Mouse (Mus musculus): ENCODE data around the gene Cmss1. TPM values are rescaled to one million over a fixed set of nuclear protein-coding genes. Genes with fewer than 3 reads are reported as not detected.
A peak's percentile ranks its signal among the peaks of the same experiment; 100 is the strongest.

The Cmss1 gene
- polyA plus RNA-seq, 3 experiments from 2014 or later: 22.9 to 39.5 (median 34.8) TPM

DNA sequence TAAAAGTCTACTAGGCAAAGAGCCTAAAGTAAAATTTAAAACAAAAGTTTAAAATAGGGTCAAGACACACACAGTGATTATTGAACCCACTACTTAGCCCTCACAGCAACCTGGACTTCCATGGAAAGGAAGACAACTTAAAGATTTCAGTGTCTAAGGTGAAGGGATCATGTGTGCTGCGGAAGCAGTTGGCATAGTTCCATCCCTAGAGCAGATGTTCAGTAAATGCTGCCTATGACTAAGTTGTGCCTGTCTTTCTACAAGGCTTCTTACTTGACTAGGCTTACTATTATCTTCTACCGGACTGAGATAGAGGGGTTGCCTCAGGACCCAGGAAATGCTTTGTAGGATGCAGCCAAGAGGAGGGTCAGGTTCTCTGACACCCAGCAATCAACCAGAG is 50.4 kb downstream of the Cmss1 start:
- ATAC-seq: peak; percentile 14

DNA sequence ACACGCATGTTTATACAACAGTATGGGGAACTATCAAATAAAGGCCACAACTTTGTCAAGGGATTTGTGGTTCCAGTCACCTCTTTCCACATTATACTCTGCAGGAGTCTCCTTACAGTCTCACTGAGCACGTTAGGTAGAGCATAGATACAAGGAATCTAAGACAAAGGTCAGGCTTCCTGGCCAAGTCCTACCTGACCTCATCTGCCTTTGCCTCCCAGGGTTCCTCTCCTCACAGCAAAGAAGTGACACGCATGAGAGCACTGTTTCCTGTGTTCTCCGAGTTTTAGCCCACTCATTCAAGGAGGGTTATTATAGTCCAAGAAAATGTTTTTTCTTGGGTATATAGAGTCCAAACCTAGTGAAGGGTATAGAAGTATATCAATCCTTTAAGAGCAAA is 51.0 kb downstream of the Cmss1 start:
- peak; percentile 26 for ATAC-seq

DNA sequence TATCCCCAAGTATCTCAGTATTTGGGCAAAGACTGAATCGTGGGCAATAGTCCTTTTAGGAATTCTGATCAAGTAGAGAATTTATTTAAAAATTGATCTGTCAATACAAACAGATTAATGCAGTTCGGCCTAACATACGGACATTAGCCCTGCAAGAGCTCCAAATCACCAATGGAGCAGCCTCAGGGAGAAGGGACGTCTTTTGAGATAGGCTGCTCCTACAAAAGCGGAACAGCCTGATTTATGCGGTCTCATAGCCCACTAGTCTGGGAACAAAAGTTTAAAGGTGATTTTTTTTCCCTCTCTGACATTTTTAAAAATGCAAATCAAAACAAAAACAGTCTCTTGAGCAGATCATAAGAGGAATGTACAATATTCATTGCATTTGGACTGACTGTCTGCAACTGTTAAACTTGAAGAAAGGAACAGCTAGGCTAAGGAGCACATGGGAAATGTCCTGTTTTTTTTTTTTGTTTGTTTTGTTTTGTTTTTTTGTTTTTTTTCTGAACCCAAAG is 51.7 kb downstream of the Cmss1 start:
- ATAC-seq: no peak

DNA sequence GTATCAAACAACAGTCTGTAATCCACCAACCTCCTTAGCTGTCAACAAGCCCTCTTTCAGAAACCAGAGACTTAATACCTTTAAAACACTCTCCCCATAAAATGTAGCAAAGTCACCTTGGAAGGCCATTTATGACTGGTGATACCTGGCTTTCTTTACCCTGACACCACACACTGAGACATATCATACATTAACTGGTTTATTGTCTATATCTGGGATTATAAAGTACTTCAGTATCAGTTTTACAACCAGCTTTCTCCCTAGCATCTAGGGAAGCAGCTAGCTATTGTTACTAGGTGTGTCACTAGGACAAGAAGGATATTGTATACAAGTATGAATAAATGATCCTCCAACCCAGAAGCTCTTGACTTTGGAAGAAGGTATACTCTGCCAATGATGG is 53.4 kb downstream of the Cmss1 start:
- ATAC-seq: no peak

DNA sequence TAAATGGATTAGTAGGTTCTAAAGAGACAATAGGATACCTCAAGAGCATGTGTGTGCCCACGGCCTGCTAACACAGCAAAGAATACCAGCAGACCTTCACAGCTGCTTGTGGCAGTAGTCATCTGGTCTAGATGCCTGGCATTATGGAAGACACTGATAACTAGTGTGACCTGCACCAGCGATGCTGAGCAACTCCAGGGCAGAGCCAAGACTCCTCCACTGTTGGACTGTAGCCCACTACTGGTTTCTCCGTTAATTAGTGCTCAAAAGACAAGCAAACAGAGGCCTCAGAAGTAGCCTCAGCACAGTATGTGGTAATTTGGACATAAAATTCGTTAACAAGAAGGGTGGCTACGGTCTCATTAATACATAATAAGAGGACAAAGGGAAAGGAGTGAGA is 54.0 kb downstream of the Cmss1 start:
- ATAC-seq: no peak

DNA sequence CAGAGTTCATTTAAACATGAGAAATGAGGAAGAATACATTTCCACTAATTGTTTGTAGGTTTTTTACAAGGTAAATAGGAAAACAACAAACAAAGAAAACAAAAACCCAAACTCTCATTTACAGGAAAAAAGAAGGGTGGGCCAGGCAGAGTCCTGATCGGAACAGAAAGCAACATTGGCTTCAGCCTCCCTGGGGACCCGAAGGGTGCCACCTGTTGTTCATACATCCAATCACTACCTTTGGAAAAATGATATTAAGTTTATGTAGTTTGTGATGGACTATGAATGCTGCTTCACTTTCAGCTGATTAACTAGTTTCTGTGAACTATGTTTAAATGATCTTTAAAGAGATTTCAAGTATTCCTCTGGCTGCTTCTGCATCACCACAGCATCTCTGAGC is 55.0 kb downstream of the Cmss1 start:
- no peak for ATAC-seq

DNA sequence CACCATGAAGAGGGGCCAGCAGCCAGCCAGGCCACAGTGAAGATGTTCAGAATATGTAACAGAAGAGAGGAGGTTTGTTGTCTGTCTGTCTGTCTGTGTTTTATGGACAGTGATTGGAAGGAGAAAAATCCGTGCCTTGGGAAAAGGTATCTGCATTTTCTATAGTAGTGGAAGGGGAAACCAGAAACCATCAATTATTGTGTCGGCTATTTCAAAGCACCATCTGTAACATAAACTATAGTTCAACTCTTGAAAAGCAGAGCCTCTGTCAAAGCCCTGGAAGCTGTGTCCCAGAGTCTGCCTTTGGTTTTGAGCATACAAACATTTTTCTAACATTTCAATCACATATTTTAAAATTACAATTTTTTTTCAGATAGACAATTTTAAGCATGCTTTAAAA is 55.8 kb downstream of the Cmss1 start:
- no peak for ATAC-seq

DNA sequence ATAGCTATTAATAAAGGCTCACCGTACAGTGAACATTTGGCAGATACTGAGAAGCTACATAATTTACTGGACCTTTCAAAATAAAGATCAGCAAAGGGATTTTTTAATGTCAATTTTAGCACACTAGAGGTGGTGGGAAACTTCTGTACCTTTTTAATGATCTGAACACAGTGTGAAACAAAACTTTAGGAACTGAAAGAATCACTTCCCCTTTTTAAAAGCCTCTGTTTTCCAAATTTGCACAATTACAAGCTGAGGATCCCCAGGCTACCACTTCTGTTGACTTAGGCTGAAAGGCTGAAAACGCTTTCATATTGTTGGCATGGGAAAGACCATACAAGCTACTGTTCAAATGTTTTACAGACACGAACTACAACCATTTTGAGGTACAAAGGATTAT is 56.6 kb downstream of the Cmss1 start:
- ATAC-seq: no peak

DNA sequence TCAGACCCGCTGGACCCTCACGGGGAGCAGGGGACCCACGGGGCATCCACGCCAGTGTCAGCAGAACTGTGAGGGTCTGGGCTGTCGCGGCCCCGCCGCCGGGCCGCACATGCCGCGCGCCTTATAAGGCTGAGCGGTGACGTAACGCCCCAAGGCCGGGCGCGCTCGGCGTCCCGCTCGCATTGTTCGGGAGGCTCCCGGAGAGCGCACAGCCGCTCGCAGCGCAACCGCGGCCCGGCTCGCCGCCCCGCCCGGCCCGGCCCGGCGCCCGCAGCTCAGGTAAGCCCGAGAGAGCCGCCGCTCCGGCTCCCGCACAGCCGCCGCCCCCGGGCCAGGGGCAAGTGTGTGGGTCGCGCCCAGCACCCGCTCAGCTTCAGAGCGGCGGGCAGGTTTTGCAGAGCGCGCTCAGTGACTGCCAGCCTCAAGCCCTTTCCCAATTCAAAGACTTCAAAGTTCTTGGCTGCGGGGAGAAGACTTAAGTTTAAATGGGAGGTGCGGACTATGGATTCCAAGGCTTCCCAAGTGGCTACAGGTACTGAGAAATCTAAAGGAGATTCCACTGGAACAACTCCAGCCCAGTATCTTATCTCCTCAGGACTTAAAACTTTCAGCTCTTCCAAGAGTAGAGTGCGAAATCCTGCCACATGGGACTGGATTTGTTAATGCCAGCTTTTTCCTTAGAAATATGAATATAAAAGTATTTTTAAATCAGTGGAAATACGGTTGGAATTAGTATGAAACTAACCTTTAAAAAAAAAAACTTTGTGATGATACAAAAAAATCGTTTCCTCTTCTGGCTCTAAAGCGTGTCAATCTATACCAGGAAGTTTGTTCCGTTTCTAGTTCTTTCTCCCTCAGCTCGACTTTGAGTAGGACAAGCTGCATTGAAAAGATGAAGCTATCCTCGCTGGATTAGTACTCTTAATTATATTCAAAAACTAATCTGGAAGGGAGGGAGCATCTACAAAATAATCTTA is 57.3 kb downstream of the Cmss1 start:
- ATAC-seq: peak; percentile 90

DNA sequence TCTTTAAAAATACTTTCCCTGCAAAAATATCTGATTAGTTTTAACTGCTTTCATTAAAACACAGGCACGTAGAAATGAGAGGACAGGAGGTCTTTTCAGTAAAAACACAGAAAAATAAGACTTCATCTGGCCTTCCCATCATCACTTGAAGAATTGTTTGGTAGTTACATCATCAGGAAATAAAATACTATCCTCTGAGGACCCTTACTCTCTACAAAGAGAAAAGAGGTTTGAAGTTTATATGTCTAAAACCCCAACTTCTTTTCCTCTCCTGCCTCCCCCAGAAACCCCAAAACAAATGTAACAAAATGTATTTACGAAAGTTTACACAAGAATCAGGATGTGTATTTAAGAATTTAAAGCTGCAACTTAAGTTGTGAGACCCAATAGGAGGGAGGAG is 58.1 kb downstream of the Cmss1 start:
- ATAC-seq: no peak

DNA sequence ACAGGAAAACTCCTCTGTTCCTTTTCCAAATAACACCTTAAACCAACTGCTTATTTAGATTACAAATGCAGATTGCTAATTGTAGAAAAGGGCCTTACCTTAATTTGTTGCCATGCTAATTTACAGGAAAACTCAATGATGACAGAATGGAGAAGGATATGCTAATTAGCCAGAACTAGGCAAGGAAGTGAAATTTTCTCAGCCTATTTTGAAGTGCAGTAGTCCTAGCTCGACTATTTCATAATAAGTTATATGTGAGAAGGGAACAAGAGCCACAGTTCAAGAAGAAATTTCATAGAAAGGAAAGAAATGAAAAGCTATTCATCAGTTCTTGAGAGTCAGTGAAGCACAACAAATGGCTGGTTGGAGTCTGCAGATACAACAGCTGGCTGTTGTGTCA is 60.3 kb downstream of the Cmss1 start:
- no peak for ATAC-seq

DNA sequence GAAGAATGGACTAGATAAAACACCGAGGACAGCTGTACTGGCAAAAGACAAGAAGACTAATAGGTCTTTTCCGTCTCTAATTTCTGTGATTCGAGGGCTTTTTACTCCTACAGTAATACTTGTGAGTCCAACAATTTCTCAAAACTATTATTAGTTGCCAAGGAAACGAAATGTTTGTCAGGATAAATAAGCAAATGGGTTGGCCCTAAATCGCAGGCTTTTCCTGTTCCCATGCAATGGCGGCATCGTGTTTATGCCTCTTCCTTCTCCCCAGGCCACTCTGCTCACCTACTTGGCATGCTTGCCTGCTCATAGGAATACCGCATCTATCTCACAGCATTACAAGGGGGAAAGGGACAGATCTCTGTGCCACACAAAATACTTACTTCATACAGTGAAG is 62.2 kb downstream of the Cmss1 start:
- ATAC-seq: no peak

DNA sequence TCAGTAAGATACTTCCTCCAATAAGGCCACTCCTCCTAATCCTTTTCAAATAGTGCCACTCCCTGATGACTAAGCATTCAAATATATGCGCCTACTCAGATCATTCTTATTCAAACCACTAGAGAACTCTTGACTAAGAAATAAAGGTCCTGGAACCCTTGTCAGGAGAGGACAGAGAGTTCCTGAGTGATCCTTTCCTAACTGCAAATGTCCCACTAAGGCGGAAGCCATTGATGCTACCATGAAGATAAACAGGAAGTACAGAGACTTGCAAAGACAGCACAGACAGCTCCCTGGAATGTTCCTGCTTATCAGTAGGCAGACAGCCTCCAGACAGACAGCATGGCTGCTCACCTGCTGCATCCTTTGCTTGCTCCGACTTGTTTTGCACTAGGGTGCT is 63.4 kb downstream of the Cmss1 start:
- ATAC-seq: no peak

DNA sequence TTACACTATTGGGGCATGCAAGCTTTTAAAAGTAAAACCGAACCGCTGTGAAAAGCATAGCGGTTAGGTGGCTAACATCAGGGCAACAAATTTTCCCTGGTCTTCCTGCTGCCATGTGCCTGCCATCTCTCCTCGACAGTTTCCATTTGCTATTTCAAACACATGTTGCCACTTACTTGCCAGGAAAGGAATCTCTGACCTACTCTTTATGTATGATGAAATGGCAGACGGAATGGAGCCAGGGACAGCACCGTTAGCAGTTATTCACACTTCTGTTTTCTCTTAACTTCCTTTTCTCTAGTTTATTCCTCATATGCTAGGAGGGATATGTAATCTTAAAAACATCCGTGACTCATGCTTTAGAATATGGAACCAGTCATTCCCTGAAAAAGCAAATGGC is 70.2 kb downstream of the Cmss1 start:
- ATAC-seq: no peak

DNA sequence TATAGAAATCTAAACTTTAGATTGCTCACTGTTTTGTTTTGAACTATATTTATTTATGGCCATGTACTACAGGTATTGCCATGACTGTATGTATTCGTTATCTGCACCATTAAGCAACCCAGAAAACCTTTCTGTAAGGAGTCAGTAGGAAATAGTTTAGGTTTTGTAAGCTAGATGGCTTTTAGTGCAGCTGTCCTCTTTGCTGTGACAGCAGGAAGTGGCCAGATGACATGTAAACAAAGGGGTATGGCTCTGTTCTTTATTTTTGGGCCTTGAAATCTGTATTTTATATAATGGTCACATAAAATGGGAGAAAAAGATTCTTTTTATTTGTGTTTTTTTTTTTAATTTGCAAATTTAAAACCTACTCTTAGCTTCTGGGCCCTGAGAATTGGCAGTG is 71.9 kb downstream of the Cmss1 start:
- ATAC-seq: peak; percentile 28

DNA sequence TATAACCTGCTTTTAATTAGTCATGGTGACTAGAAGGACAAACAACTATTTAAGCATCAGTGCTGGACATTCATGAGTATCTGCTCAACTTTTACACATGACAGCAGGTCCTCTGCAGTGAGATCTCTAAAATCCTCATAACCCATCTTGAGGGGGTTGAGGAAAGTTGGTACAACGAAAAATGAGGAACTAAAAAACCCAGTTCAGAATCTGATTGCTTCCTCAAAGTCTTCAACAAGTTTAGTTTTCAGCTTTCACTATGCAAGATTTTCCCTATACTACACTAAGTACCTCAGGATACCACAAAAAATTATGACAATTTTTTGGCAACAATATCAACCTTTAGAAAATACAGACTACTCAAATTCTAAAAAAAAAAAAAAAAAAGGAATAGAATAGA is 72.3 kb downstream of the Cmss1 start:
- ATAC-seq: no peak

DNA sequence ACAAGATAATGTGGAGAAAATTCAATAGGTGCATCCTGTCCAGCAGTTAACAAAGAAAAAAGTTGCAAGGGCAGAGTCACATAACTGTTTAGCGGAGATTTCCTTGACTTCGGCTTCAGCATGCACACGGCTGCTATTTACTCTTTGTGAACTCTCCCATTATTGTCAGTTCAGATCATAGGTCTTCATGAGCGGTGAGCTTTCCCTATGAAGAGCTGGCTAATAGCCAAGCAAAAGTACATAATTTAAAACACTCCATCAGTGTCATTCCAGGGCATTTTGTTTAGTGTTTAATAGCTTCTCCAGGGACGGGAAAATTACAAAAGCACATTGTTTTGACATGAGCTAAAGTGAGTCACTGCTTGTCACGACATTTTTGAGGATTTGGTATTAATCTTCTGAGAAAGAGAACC is 74.6 kb downstream of the Cmss1 start:
- ATAC-seq: no peak

DNA sequence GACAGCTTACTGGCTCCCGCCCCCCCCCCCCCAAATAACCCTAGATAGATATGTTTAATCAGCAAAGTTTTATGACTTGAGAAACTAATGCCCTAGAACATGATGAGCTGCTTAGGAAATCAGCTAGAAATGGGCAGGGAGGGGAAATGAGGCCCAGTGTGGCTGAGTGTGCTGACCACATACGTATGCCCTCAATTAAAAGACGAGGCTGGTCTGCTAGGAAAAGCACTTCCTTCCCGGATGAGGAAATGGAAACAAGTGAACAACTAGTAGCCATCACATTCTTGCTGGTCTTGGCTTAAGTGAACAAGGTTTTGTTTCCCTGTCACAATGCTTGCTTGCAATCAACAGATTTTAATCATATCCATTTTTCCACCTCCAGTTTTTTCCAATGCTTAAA is 76.1 kb downstream of the Cmss1 start:
- no peak for ATAC-seq

DNA sequence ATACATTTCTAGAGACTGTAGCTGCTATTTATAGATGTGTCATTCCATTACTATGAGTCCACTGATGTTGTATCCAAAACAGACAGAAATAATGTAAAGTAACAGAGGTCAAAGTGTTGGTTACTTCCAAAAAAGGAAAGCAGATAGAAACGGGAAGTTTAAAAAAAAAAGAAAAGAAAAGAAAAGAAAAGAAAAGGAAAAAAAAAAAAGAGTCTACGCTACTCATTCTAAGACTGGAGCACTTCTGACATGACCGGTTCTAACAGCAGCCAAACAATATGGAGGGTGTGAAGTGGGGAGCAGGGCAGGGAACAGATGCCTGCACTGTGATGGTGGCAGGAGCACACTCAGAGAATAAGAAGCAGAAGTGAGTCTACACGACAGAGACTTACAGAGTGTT is 78.2 kb downstream of the Cmss1 start:
- ATAC-seq: no peak

DNA sequence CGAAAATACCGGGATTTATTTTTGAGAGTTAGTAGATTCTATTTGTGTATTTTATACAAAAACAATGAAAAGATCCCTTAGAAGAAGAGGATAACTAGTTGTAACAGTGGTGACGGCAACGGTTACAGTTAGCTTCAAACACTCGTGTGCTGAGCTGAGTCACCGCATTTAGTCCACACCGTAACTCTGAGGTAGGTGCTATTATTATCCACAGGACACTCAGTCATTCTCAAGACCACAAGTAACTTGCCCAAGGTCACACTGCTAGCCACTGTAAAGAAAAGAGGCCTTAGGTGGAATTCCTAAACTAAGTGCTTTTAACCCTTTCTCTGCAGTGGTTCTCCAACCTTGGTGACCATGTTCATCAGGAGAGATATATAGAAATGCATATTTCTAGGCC is 79.8 kb downstream of the Cmss1 start:
- ATAC-seq: no peak

DNA sequence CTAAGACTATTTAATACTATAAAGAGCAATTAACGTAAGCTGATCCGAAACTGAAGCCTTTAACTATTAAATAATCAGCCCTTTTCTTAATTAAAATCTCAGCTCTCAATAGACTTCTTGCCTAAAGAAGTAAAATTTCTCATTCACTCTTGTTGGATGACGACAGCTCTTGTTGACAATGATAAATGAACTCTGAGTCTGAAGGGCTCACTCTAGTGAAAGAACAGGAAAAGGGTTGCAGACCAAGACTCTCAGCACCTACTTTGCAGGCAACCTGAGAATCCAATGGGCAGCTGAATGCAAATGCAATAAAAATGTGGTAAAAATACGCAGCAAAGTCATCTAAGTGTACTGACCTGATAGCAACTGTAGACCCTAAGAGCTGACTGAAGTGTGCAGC is 81.2 kb downstream of the Cmss1 start:
- ATAC-seq: no peak

DNA sequence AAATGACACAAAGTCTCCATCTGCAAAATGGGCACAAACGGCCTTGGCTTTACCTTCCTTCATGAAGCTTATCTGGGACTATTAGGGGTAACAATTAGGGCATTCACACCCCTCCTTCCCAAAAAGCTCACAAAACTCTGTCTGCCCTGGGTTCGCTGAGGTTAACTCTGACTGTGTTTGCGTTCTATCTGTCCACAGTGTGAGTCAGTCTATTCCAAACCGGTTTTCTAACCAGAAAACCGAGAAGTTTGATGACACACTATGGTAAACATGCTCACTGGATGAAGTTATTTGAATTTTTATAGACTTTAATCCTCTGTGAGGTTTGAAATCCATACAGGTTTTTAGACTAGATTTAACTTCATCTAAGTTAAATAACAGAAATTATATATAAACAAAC is 81.6 kb downstream of the Cmss1 start:
- ATAC-seq: no peak

DNA sequence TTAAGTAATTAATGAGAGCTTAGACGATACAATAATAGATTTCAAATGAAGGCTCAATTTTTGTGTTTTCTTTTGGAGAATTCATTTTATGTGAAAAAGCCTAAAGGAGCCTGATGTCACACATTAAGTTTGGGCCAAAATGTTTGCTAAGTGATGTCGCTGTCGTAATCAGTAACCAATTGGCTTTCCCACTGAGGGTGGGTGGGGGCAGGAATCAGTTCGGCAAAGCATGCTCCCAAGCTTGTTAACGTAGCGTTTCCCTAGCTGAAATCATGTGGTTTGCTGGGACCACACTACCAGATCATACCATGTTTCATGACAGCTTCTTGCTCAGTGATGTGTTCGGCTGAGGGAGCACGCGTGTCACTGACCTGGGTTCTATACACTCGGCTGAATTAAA is 91.0 kb downstream of the Cmss1 start:
- no peak for ATAC-seq

DNA sequence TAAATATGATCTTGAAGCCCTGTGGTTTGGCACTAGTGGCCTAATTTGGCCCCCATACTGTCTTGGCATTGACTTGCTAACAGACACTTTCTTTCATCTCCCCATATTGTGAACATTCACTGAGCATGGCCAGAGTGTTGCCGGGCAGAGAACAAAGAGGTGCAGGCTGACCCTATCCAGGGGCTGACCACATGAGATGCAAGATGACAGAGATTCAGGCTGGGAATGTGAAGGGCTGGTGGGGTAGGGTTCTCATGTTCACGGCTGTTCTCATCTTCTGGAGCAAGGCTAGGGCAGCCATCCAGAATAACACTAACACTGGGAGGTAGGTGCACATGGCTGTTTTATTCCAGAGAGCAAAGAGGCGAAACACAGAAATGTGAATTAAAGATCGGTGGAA is 92.3 kb downstream of the Cmss1 start:
- no peak for ATAC-seq

DNA sequence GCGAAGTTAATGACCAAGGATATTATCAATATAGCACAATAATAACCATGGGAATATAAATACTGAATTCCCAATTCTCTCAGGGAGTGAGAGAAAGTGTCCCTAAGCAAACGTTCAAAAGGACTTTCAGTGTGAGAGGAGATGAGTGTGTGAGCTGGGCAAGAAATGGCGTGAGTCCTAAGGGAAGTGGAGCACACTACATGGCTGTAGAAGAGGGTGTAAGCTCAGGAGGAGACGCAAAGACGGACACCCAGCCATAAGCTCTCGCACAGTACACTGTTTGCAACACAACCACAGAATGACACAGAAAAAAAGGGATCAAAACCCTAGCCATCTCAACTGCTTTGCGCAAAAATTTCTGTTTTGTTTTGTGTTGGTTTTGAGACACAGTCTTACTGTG is 93.1 kb downstream of the Cmss1 start:
- ATAC-seq: no peak
